Mouse (Mus musculus) intestine, embryonic 16.5 days (tissue): ENCODE data around the gene Slc7a14. TPM values are rescaled to one million over a fixed set of nuclear protein-coding genes. Genes with fewer than 3 reads are reported as not detected.

Source experiments
- ATAC-seq: fragments of 200-750 bp; cut with Nextera tagmentation; 2 replicates; pipeline ENCODE4 v1.8.0; 2017; ENCODE audit warnings: moderate TSS enrichment, moderate library complexity
- H3K27ac ChIP-seq: fragments of 300-500 bp; sonication (generic); 2 replicates; pipeline ENCODE4 v1.5.1; 2014; ENCODE audit warnings: mild to moderate bottlenecking, low read length
- H3K27me3 ChIP-seq: fragments of 300-500 bp; sonication (generic); replicated peaks from 2 replicates; pipeline ENCODE4 v1.6.1; 2014; ENCODE audit warnings: low read length, control low read depth, mixed read lengths; ENCODE audit not compliant: control insufficient read depth, insufficient read depth
- H3K36me3 ChIP-seq: fragments of 300-500 bp; sonication (generic); 2 replicates; pipeline ENCODE4 v1.6.1; 2014; ENCODE audit warnings: low read length, control low read depth; ENCODE audit not compliant: control insufficient read depth, insufficient read depth
- H3K4me1 ChIP-seq: fragments of 300-500 bp; sonication (generic); 2 replicates; pipeline ENCODE4 v1.6.1; 2014; ENCODE audit warnings: low read length, control low read depth, mixed read lengths; ENCODE audit not compliant: control insufficient read depth, insufficient read depth
- H3K4me2 ChIP-seq: fragments of 300-500 bp; sonication (generic); 2 replicates; pipeline ENCODE4 v1.6.1; 2014; ENCODE audit warnings: low read depth, low read length, control low read depth
- H3K4me3 ChIP-seq: fragments of 300-500 bp; sonication (generic); 2 replicates; pipeline ENCODE4 v1.5.1; 2014; ENCODE audit warnings: mild to moderate bottlenecking, low read length
- H3K9ac ChIP-seq: fragments of 300-500 bp; sonication (generic); 2 replicates; pipeline ENCODE4 v1.6.1; 2014; ENCODE audit warnings: low read depth, low read length
- H3K9me3 ChIP-seq: fragments of 300-500 bp; sonication (generic); 2 replicates; pipeline ENCODE4 v1.6.1; 2016; ENCODE audit warnings: low read length, control low read depth; ENCODE audit not compliant: control insufficient read depth
- WGBS: fragments of 180-500 bp; shearing (Covaris S2); extraction: QIAGEN DNeasy Blood & Tissue Kit; methylation state at CpG from one replicate; pipeline ENCODE4 v1.1.7; 2014; 5-methylcytosine and 5-hydroxymethylcytosine counted together
- polyA plus RNA-seq: library from polyadenylated mRNA; unstranded; fragments of >200 nt; fragmentation: Nextera tagmentation; extraction: Ambion mirVana; gene quantifications from 2 replicates; pipeline ENCODE4 v1.2.1, GENCODE M21; 2015

Slc7a14 gene
- polyA plus RNA-seq, 1 experiment from 2014 or later: 0.59 TPM

DNA sequence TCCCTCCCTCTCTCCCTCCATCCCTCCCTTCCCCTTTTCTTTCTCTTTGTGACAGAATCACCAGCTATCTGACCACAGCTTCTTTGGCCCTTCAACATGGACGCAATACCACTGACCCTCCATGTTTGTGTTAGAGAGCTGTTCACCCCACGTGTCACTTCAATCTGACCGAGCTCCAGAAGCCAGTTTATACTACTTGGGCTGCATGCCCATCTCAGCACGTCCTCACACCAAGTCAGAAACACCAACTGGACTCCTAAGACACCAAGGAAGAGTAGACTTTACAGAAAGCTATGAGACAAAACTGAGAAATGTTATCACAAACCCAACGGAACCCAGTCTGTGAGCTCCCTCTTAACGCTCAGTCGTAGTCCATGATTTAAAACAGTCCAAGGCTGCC, 43.2 kb downstream of the Slc7a14 start:
- Histone ChIP-seq H3K36me3 (no peaks in the 10 kb centered on the region), H3K4me2 (no peak overlapping the region), H3K9ac (no peak overlapping the region), H3K27ac (no peak overlapping the region), H3K4me3 (no peak overlapping the region), H3K27me3 (no peaks in the 10 kb centered on the region), H3K9me3 (no peaks in the 10 kb centered on the region), H3K4me1 (no peaks in the 10 kb centered on the region)
- ATAC-seq: no peak
- 90% methylated on average over 7 of the region's 7 CpGs for WGBS

DNA sequence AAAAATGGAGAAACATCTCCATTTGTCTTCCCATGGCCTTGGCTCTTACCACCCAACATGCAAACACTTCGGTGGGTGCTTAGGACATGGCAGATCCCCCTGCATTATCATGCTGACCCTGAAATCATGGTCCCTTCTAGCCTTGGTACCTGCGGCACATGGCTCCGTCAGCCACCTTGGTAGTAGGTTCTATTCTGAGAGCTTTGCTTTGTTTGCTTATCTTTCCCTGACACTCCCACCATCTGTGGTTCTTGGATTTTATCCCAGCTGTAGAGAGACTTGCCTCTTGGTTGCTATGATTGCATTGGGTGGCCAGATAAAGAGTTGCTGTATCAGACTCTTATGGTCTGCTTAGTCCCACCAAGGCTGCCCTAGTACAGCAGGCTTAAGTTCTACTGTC, 46.6 kb downstream of the Slc7a14 start:
- Histone ChIP-seq H3K27me3 (no peaks in the 10 kb centered on the region), H3K4me3 (no peak overlapping the region), H3K36me3 (no peaks in the 10 kb centered on the region), H3K27ac (no peak overlapping the region), H3K9ac (no peak overlapping the region), H3K9me3 (no peaks in the 10 kb centered on the region), H3K4me1 (peaks cover 9% of the 10 kb centered on the region; the same call in 1 of the 2 replicates), H3K4me2 (no peak overlapping the region)
- 86% methylated on average over 3 of the region's 3 CpGs for WGBS
- no peak for ATAC-seq

DNA sequence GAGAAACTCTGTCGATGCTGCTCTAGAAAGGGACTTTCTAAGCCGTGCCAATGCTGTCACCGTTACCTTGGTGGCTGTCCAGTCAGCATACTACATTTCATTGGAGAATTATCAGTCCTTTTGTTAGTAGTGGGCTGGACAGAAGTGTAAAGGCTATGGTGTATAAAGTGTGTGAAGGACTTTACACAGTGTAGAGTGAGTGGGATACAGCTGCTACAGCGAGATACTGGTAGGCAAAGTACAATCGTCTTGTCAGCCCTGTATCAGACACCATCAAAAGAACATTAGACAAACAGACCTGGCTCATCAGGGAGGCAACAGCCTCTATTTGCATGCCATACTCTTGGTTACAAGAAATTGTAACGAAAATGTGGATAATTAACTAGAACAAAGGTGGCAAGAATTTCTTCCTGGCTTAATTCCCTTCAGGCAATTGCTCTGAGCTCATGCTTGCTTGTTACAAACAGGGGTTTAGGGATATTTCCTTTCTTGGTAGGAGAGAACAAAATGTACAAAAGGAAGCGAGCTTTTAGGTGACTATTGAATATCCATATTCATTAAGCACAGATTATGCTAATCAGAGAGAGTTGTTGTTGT, 48.7 kb downstream of the Slc7a14 start:
- 67% methylated on average over 7 of the region's 7 CpGs for WGBS
- ATAC-seq: no peak
- H3K27ac ChIP-seq: no peak overlapping the region

DNA sequence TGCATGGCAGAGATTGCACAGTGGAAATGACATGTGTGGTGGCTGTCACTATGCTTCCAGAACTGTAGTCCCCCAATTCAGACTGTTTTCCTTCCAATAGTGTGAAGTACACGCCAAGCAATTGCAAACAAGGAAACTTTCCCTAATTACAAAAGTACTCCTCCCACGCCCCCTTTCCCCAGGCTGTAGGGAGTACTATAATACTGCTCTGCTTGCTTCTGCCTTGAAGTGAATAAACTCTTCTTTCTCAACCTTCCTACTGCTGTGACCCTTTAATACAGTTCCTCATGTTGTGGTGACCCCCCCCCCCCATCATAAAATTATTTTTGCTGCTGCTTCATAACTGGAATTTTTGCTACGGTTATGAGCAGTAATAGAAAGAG, 49.2 kb downstream of the Slc7a14 start:
- Histone ChIP-seq H3K27ac (no peak overlapping the region), H3K4me3 (no peak overlapping the region), H3K27me3 (no peaks in the 10 kb centered on the region), H3K4me1 (peaks cover 9% of the 10 kb centered on the region; the same call in 1 of the 2 replicates), H3K36me3 (no peaks in the 10 kb centered on the region), H3K9ac (no peak overlapping the region), H3K4me2 (no peak overlapping the region), H3K9me3 (no peaks in the 10 kb centered on the region)
- no peak; the same call in 1 of the 2 replicates for ATAC-seq
- 41% methylated on average over 3 of the region's 3 CpGs for WGBS

More for the DNA sequence above, 48.7 kb downstream of the Slc7a14 start:
- Histone ChIP-seq H3K9ac (no peak overlapping the region), H3K27me3 (no peaks in the 10 kb centered on the region), H3K9me3 (no peaks in the 10 kb centered on the region), H3K4me1 (peaks cover 9% of the 10 kb centered on the region; the same call in 1 of the 2 replicates), H3K4me2 (no peak overlapping the region), H3K36me3 (no peaks in the 10 kb centered on the region), H3K4me3 (no peak overlapping the region)

DNA sequence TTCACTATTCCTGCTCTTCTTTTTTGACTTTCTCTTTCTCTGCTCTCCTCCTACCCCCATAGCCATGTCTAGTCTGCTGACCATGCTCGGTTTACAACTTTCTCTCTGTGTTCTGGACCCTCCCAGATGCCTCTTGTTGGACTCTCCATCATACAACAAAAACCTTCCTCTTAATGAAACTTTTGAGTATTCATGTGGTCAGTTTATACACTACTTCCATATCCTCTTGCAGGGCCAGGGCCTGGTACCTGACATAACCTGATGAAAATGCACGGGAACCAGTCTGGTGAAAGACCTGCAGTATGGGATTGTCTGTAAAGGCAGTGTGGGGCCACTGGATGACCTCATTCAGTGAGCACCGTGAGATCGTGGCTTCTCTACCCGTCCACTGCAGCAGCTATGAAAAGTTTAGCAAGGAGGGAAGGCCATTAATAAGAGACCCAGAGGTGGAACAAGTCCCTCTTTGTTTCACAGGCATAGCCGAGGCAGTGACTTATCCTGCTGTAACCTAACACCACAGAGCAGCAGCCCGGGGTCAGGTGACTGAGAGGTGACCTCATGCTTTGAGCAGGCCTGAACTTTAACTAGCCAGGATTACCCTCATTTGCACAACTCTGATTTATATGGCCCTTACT, 49.7 kb downstream of the Slc7a14 start:
- no peak overlapping the region for H3K4me3 ChIP-seq
- ATAC-seq: peak; percentile 97
- H3K36me3 ChIP-seq: no peaks in the 10 kb centered on the region
- no peak overlapping the region for H3K9ac ChIP-seq
- no peaks in the 10 kb centered on the region for H3K9me3 ChIP-seq
- H3K4me2 ChIP-seq: no peak overlapping the region
- H3K27ac ChIP-seq: peak overlapping the region; percentile 34; the same call in 1 of the 2 replicates
- H3K27me3 ChIP-seq: no peaks in the 10 kb centered on the region
- H3K4me1 ChIP-seq: peaks cover 9% of the 10 kb centered on the region; the same call in 1 of the 2 replicates
- WGBS: 18% methylated on average over 7 of the region's 7 CpGs

DNA sequence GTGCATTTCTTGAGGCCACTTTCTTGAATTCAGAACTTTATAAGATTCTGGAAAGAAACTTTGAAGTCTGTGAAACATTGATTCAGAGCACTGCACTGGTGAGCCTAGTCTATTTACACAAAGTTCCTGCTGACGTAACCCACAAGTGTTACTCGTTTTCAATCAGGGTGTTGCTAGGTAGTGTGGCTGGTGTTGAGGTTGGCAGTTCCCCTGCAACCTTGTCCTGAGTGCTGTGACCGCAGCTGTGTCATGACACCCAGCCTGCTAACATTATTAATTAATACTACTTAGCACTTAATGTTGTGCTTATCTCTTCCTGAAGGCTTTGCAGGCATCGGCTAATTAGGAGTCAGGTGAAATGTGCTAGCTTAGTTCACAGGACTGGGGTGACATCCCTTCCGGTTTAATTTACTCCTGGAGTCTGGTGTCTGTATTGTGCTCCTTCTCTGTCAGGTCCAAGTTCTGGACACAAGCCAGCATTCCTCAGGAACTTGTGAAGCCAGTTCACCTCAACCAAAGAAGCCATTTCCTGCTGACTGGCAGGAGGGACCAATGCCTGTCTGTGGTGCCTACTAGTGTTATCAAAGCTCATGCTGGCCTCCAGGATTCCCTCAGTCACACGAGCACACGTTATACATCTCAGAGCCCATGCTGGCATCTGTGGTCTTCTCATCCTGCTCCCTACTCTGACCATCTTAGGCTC, 50.5 kb downstream of the Slc7a14 start:
- no peak overlapping the region for H3K4me3 ChIP-seq
- no peak overlapping the region for H3K27ac ChIP-seq
- no peaks in the 10 kb centered on the region for H3K27me3 ChIP-seq
- H3K36me3 ChIP-seq: no peaks in the 10 kb centered on the region
- 51% methylated on average over 7 of the region's 7 CpGs for WGBS
- H3K4me2 ChIP-seq: no peak overlapping the region
- peaks cover 9% of the 10 kb centered on the region; the same call in 1 of the 2 replicates for H3K4me1 ChIP-seq
- no peak overlapping the region for H3K9ac ChIP-seq
- no peaks in the 10 kb centered on the region for H3K9me3 ChIP-seq
- ATAC-seq: peak; percentile 29

DNA sequence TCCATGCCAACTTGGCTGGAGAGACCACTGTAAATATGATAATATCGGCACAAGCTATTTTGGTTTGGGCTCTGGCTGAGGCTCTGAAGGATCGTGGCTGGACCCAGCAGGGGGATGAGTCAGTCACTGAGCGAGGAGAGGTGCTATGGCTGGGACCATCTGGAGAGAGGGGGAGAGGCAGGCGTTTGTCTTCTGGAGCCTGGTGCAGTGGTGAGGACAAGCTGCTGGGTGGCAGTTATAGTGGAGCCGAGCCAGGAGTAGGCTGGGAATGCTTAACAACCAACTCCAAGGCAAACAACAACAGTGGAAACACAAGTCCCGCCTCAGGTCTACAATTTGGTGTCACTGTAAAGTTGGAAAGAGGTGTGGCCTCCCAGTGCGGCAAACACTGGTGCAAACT, 55.8 kb downstream of the Slc7a14 start:
- Histone ChIP-seq H3K4me3 (no peak overlapping the region), H3K36me3 (no peaks in the 10 kb centered on the region), H3K9ac (no peak overlapping the region), H3K4me2 (no peak overlapping the region), H3K9me3 (no peaks in the 10 kb centered on the region), H3K27ac (no peak overlapping the region), H3K27me3 (no peaks in the 10 kb centered on the region), H3K4me1 (no peaks in the 10 kb centered on the region)
- 67% methylated on average over 7 of the region's 7 CpGs for WGBS
- ATAC-seq: no peak

DNA sequence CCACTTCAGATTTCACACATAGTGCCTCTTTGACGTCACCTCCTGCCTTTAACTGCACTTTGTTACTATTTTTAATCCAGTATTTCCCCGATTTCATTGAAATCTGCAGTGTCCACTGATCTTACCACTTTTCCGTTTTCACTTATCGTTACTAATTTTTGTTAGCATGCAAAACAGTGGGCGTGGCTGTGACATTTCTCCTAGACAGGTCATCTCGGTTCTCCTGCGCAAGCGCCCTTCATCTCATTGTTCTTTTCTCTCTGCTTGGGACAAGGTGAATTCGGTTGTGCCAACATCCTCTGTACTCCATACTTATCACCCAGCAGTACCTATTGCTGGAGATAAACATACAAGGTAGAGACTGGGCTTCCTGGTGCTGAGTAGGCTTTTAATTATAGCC, 56.3 kb downstream of the Slc7a14 start:
- Histone ChIP-seq H3K9ac (no peak overlapping the region), H3K4me2 (no peak overlapping the region), H3K9me3 (no peaks in the 10 kb centered on the region), H3K27ac (no peak overlapping the region), H3K27me3 (no peaks in the 10 kb centered on the region), H3K36me3 (no peaks in the 10 kb centered on the region), H3K4me1 (no peaks in the 10 kb centered on the region), H3K4me3 (no peak overlapping the region)
- WGBS: 86% methylated on average over 9 of the region's 9 CpGs
- no peak for ATAC-seq

DNA sequence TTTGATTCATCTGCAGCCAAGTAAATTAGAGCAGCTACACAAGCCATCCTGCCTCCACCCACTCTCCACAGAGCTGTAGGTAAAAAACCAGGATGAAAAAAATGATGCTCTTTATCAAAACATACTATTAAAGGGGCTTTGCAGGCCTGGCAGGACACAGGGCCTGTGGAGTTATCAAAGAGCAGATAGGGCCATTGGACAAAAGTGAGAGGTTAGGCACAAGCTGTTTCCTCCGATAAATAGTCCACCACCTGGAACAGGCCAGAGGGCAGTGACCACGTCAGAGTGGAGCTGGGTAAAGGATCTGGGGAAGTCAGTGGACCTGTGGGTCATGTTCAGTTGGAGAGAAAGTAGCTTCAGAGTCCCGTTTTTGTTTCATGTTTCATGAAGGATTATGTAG, 57.6 kb downstream of the Slc7a14 start:
- no peaks in the 10 kb centered on the region for H3K4me1 ChIP-seq
- WGBS: 75% methylated on average over 3 of the region's 3 CpGs

More for the DNA sequence above, 57.6 kb downstream of the Slc7a14 start:
- H3K36me3 ChIP-seq: no peaks in the 10 kb centered on the region
- H3K27ac ChIP-seq: no peak overlapping the region
- no peak overlapping the region for H3K4me3 ChIP-seq
- no peak for ATAC-seq
- no peaks in the 10 kb centered on the region for H3K9me3 ChIP-seq
- H3K9ac ChIP-seq: no peak overlapping the region
- no peak overlapping the region for H3K4me2 ChIP-seq
- no peaks in the 10 kb centered on the region for H3K27me3 ChIP-seq
